Mouse (Mus musculus) stomach, embryonic 15.5 days (tissue): ENCODE results near the gene Vmn2r28. TPM values are rescaled to one million over a fixed set of nuclear protein-coding genes. Genes with fewer than 3 reads are reported as not detected.
"Not testable (repeated sequence)": the region's sequence is repeated elsewhere in the genome, so short reads cannot be mapped to it uniquely, and the experiment has no call there.

Source experiments
- ATAC-seq: fragments of 200-750 bp; cut with Nextera tagmentation; 2 replicates; pipeline ENCODE4 v1.8.0; 2017; ENCODE audit warnings: low read depth, moderate number of reproducible peaks, moderate TSS enrichment; ENCODE audit not compliant: insufficient read depth, low FRiP score
- H3K27ac ChIP-seq: fragments of 300-500 bp; sonication (generic); 2 replicates; pipeline ENCODE4 v1.5.1; 2015; ENCODE audit warnings: mild to moderate bottlenecking, inconsistent platforms
- H3K27me3 ChIP-seq: fragments of 300-500 bp; sonication (generic); replicated peaks from 2 replicates; pipeline ENCODE4 v1.6.1; 2015; ENCODE audit warnings: inconsistent platforms
- H3K36me3 ChIP-seq: fragments of 300-500 bp; sonication (generic); 2 replicates; pipeline ENCODE4 v1.6.1; 2015; ENCODE audit warnings: inconsistent platforms
- H3K4me1 ChIP-seq: fragments of 300-500 bp; sonication (generic); 2 replicates; pipeline ENCODE4 v1.6.1; 2015; ENCODE audit warnings: inconsistent platforms
- H3K4me2 ChIP-seq: fragments of 300-500 bp; sonication (generic); 2 replicates; pipeline ENCODE4 v1.6.1; 2015; ENCODE audit warnings: mild to moderate bottlenecking, inconsistent platforms
- H3K4me3 ChIP-seq: fragments of 300-500 bp; sonication (generic); replicated peaks from 2 replicates; pipeline ENCODE4 v1.5.1; 2015; ENCODE audit warnings: inconsistent platforms
- H3K9ac ChIP-seq: fragments of 300-500 bp; sonication (generic); 2 replicates; pipeline ENCODE4 v1.6.1; 2015; ENCODE audit warnings: inconsistent platforms
- H3K9me3 ChIP-seq: fragments of 300-500 bp; sonication (generic); 2 replicates; pipeline ENCODE4 v1.6.1; 2016; ENCODE audit warnings: inconsistent platforms
- WGBS: fragments of 180-500 bp; shearing (Covaris S2); methylation state at CpG from one replicate; pipeline ENCODE4 v1.1.7; 2015; 5-methylcytosine and 5-hydroxymethylcytosine counted together
- polyA plus RNA-seq: library from polyadenylated mRNA; unstranded; fragments of >200 nt; fragmentation: Nextera tagmentation; extraction: Ambion mirVana; gene quantifications from 2 replicates; pipeline ENCODE4 v1.2.1, GENCODE M21; 2015

Vmn2r28 gene
- polyA plus RNA-seq: not detected in 2 replicates

DNA sequence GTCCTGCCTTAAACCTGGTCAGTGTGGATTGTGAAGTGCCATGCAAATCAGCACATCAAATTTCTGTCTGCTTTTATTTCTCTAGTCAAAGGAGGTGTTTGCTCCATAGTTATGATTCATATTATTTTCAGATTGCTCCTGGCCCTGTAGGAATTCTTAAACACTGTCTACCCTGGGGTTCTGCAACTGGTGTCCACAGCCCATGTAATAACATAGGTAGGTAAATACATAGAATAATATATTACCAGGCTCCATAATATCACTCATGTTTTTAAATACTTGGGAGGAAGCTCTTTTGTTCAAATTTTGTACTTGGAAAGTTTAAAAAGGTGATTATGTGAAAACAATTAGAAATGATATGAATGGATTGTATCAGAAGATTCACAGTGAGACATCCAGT is at the start of gene Vmn2r28:
Gene Vmn2r28 (minus strand): TSS at position 101 of the 400 bp plus-strand sequence.
- H3K36me3 ChIP-seq, H3K4me2 ChIP-seq, H3K27ac ChIP-seq, H3K4me1 ChIP-seq, H3K9ac ChIP-seq, H3K9me3 ChIP-seq, H3K4me3 ChIP-seq, H3K27me3 ChIP-seq, ATAC-seq: not testable (repeated sequence)

GRCm38 (mm10) chr7:5540770-5541436 is 47.1 kb upstream of the Vmn2r28 start:
- 52% methylated on average over 3 of the region's 3 CpGs for WGBS

DNA sequence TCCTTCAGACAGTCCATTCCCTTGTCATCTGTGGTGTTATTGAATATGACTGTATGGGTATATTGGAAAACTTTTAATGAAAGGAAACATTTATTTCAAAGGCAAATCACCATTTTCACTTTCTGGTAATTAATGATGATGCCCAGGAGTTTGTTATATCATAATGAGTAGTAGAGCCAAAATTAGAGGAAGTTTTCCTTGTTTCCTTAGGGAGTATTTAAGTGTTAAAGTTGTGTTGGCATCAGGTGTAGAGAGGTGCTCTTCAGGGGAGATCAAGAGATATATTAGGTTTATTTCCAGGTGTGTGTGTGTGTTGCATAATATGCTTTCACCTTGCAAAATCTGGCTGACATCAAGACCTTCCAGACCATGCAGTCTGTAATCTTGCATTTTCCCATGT is 37.1 kb downstream of the Vmn2r28 start, which contains the start of gene Vmn1r59:
Gene Vmn1r59 (minus strand): TSS at position 101 of the 400 bp plus-strand sequence.
- Histone ChIP-seq H3K27me3 (no peaks in the 10 kb centered on the region), H3K4me1 (no peaks in the 10 kb centered on the region), H3K9me3 (no peaks in the 10 kb centered on the region), H3K36me3 (no peaks in the 10 kb centered on the region), H3K27ac (no peak within 1 kb of the TSS), H3K4me3 (no peak within 1 kb of the TSS), H3K4me2 (no peak within 1 kb of the TSS), H3K9ac (no peak within 1 kb of the TSS)
- ATAC-seq: no peak

More at GRCm38 (mm10) chr7:5540770-5541436, 47.1 kb upstream of the Vmn2r28 start:
- not testable (repeated sequence) for H3K9me3 ChIP-seq, H3K36me3 ChIP-seq, H3K27ac ChIP-seq, H3K4me1 ChIP-seq, H3K4me3 ChIP-seq, ATAC-seq, H3K27me3 ChIP-seq, H3K4me2 ChIP-seq, H3K9ac ChIP-seq

DNA sequence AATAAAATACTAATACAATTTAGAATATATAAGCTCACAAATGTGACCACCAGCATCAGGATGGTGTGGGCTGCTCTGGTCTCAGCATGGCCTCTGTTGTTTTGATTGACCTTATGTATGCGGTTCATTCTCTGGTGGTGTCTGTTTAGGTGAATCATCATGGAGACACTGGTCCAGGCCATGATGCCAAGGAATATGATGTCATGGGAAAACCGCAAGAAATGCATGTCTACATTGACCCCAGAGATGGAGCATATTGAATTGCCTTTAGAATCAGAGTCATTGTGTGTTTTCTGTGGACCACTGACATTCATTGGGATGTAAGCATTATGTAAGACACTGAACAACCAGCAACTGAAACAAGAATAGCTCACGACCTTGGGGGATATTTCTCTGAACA is 39.7 kb downstream of the Vmn2r28 start:
- not testable (repeated sequence) for H3K4me1 ChIP-seq, H3K4me2 ChIP-seq, H3K27ac ChIP-seq, H3K9ac ChIP-seq, ATAC-seq, H3K27me3 ChIP-seq, H3K4me3 ChIP-seq, H3K36me3 ChIP-seq, H3K9me3 ChIP-seq
- WGBS: 66% methylated on average over 3 of the region's 3 CpGs

- no peak overlapping the region for H3K27ac ChIP-seq
- H3K4me1 ChIP-seq: no peaks in the 10 kb centered on the region
- ATAC-seq: no peak
Measured at GRCm38 (mm10) chr7:5448627-5449026, 45.1 kb downstream of the Vmn2r28 start.

More at GRCm38 (mm10) chr7:5448627-5449026, 45.1 kb downstream of the Vmn2r28 start:
- H3K4me2 ChIP-seq: no peak overlapping the region
- no peaks in the 10 kb centered on the region for H3K9me3 ChIP-seq
- no peak overlapping the region for H3K4me3 ChIP-seq
- no peaks in the 10 kb centered on the region for H3K27me3 ChIP-seq
- no peak overlapping the region for H3K9ac ChIP-seq
- H3K36me3 ChIP-seq: no peaks in the 10 kb centered on the region

Other genes with a start within 250 kb of the Vmn2r28 start
- gene Gm5065, start 143.4 kb downstream of the Vmn2r28 start, polyA plus RNA-seq: not detected in 2 replicates
- not detected in 2 replicates for gene Nlrp2, start 142.9 kb downstream of the Vmn2r28 start, polyA plus RNA-seq
- gene Vmn1r58, start 80.6 kb downstream of the Vmn2r28 start, polyA plus RNA-seq: not detected in 2 replicates
- gene Vmn1r59, start 37.2 kb downstream of the Vmn2r28 start, polyA plus RNA-seq: not detected in 2 replicates
- not detected in 2 replicates for gene Vmn1r60, start 53.4 kb upstream of the Vmn2r28 start, polyA plus RNA-seq
- not detected in 2 replicates for gene Vmn1r61, start 119.3 kb upstream of the Vmn2r28 start, polyA plus RNA-seq
- not detected in 2 replicates for gene Vmn1r62, start 179.7 kb upstream of the Vmn2r28 start, polyA plus RNA-seq